Mouse (Mus musculus) heart, postnatal 0 days (tissue): ENCODE data around the gene Krtap8-1. TPM values are rescaled to one million over a fixed set of nuclear protein-coding genes. Genes with fewer than 3 reads are reported as not detected.

Source experiments
- ATAC-seq: fragments of 200-750 bp; cut with Nextera tagmentation; 2 replicates; pipeline ENCODE4 v1.8.0; 2017; ENCODE audit warnings: low read depth, moderate number of reproducible peaks, moderate library complexity; ENCODE audit not compliant: insufficient read depth
- DNase-seq: peaks from one replicate; pipeline ENCODE4 v3.0.0-alpha.2; 2016; ENCODE audit warnings: low spot score
- H3K27ac ChIP-seq: fragments of 300-500 bp; sonication (generic); 2 replicates; pipeline ENCODE4 v1.5.1; 2014; ENCODE audit warnings: low read depth, mild to moderate bottlenecking
- H3K27me3 ChIP-seq: fragments of 300-500 bp; sonication (generic); 2 replicates; pipeline ENCODE4 v1.6.1; 2014; ENCODE audit warnings: low read length, mixed read lengths; ENCODE audit not compliant: control insufficient read depth, insufficient read depth
- H3K36me3 ChIP-seq: fragments of 300-500 bp; sonication (generic); replicated peaks from 2 replicates; pipeline ENCODE4 v1.6.1; 2014; ENCODE audit warnings: low read length, mixed read lengths; ENCODE audit not compliant: control insufficient read depth, insufficient read depth
- H3K4me1 ChIP-seq: fragments of 300-500 bp; sonication (generic); 2 replicates; pipeline ENCODE4 v1.6.1; 2014; ENCODE audit warnings: antibody characterized with exemption; ENCODE audit not compliant: control insufficient read depth, insufficient read depth
- H3K4me2 ChIP-seq: fragments of 300-500 bp; sonication (generic); 2 replicates; pipeline ENCODE4 v1.6.1; 2014; ENCODE audit warnings: low read depth, mild to moderate bottlenecking, low read length, moderate library complexity
- H3K4me3 ChIP-seq: fragments of 300-500 bp; sonication (generic); 2 replicates; pipeline ENCODE4 v1.5.1; 2014; ENCODE audit warnings: low read depth, low read length
- H3K9ac ChIP-seq: fragments of 300-500 bp; sonication (generic); replicated peaks from 2 replicates; pipeline ENCODE4 v1.6.1; 2014; ENCODE audit warnings: low read depth, low read length, mixed read lengths
- H3K9me3 ChIP-seq: fragments of 300-500 bp; sonication (generic); replicated peaks from 2 replicates; pipeline ENCODE4 v1.6.1; 2016; ENCODE audit warnings: low read length; ENCODE audit not compliant: control insufficient read depth
- CTCF ChIP-seq: IDR thresholded peaks from 2 replicates; pipeline ENCODE4 v1.5.1; 2016; ENCODE audit warnings: antibody characterized with exemption, control low read depth, low read depth
- EP300 ChIP-seq: IDR thresholded peaks from 2 replicates; pipeline ENCODE4 v1.6.1; 2016; ENCODE audit warnings: antibody characterized with exemption, low read depth
- WGBS: fragments of 180-500 bp; shearing (Covaris S2); extraction: QIAGEN DNeasy Blood & Tissue Kit; methylation state at CpG from one replicate; pipeline ENCODE4 v1.1.7; 2014; 5-methylcytosine and 5-hydroxymethylcytosine counted together
- polyA plus RNA-seq: library from polyadenylated mRNA; unstranded; fragments of >200 nt; fragmentation: Nextera tagmentation; extraction: Ambion mirVana; gene quantifications from 2 replicates; pipeline ENCODE4 v1.2.1, GENCODE M21; 2015
- total RNA-seq: library from RNA; depleted of rRNA; stranded (reverse); fragments of >200 nt; gene quantifications from 2 replicates; pipeline ENCODE4 v1.2.3, GENCODE M21; 2014; ENCODE audit warnings: low replicate concordance; rRNA removed

Gene Krtap8-1
- total and polyA plus RNA-seq, 2 experiments from 2014 or later, result not detected

GRCm38 (mm10) chr16:89501870-89502269 is 14.1 kb upstream of the Krtap8-1 start:
- Histone ChIP-seq H3K4me3 (no peak overlapping the region), H3K36me3 (no peaks in the 10 kb centered on the region), H3K9ac (no peak overlapping the region), H3K27ac (no peak overlapping the region), H3K9me3 (no peaks in the 10 kb centered on the region), H3K4me1 (no peaks in the 10 kb centered on the region), H3K4me2 (no peak overlapping the region), H3K27me3 (no peaks in the 10 kb centered on the region)
- TF ChIP-seq CTCF (no peak), EP300 (no peak)
- ATAC-seq, result no peak
- no peak for DNase-seq
- WGBS, result 64% methylated on average over 5 of the region's 5 CpGs

DNA sequence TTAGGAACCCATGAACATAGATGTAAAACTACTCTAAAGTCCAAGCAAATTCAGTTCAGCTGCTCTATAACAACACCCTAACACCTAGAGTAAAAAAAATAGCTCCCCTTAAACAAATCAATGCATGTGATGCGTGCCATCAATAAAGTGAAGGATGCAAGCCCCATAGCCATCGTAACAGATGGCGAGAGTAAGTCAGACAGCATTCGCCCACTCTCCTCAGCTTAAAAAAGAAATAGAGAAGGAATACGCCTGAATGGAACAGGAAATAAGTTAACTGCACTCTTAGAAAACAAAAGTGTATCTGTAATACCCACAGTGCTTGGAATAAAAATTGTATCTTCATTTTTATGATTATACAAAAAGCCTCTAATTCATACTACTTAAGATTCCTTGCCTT is 9.2 kb upstream of the Krtap8-1 start:
- Histone ChIP-seq H3K27me3 (no peaks in the 10 kb centered on the region), H3K27ac (no peak overlapping the region), H3K4me2 (no peak overlapping the region), H3K9ac (no peak overlapping the region), H3K36me3 (no peaks in the 10 kb centered on the region), H3K4me1 (no peaks in the 10 kb centered on the region), H3K4me3 (no peak overlapping the region), H3K9me3 (no peaks in the 10 kb centered on the region)
- TF ChIP-seq EP300 (no peak), CTCF (no peak)
- no peak for ATAC-seq
- DNase-seq, result no peak
- WGBS, result 89% methylated on average over 5 of the region's 5 CpGs

DNA sequence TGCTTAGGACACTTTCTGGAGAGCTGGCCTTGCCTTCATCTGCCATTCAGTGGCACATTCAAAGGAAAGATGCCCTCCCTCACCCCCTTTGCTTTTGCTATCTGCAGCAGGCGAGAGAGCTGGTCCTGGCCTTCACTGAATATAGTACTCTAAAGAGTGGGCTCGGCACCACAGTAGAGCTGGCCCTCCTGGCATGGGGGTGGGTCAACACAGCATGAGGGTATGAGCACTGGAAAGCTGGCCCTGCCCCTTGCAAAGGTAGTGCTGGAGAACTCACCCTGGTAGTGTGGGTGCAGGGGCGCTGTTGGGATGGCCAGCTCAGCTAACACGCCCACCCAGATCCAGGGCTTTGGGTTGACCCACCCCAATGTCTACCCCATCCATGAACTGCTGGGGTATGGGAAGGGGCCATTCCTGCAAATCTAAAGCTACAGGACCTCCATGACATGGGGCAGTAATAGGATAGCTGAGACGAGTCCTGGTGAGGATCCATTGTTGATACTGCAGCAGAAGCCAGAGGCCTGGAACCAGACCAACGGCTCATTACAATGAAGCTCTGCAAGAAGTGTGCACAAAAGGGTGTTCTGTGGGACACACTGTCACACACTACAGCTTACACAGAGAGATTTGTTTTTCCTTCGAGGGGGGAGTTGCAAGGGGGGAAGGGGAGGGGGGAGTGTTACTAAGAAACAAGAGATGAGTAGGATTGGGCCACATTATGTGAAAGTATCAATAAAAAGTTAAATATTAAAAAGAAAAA is 7.8 kb upstream of the Krtap8-1 start:
- no peaks in the 10 kb centered on the region for H3K4me1 ChIP-seq
- DNase-seq (no peak), ATAC-seq (no peak)
- H3K4me2 ChIP-seq, result no peak overlapping the region
- WGBS, result 82% methylated on average over 7 of the region's 7 CpGs
- H3K36me3 ChIP-seq, result no peaks in the 10 kb centered on the region
- no peak for TF ChIP-seq CTCF
- no peak for TF ChIP-seq EP300
- H3K27me3 ChIP-seq, result no peaks in the 10 kb centered on the region
- no peak overlapping the region for H3K9ac ChIP-seq
- no peaks in the 10 kb centered on the region for H3K9me3 ChIP-seq
- H3K27ac ChIP-seq, result no peak overlapping the region
- H3K4me3 ChIP-seq, result no peak overlapping the region

GRCm38 (mm10) chr16:89477679-89478314 is 10.0 kb downstream of the Krtap8-1 start:
- no peak overlapping the region for H3K4me3 ChIP-seq
- WGBS, result 85% methylated on average over 12 of the region's 12 CpGs
- no peak overlapping the region for H3K27ac ChIP-seq
- no peak for ATAC-seq
- H3K27me3 ChIP-seq, result no peaks in the 10 kb centered on the region
- H3K9me3 ChIP-seq, result no peaks in the 10 kb centered on the region
- H3K36me3 ChIP-seq, result no peaks in the 10 kb centered on the region
- no peaks in the 10 kb centered on the region for H3K4me1 ChIP-seq
- no peak overlapping the region for H3K4me2 ChIP-seq
- no peak overlapping the region for H3K9ac ChIP-seq
- DNase-seq, result no peak
- no peak for TF ChIP-seq EP300
- TF ChIP-seq CTCF, result no peak

GRCm38 (mm10) chr16:89461189-89461588 is 26.6 kb downstream of the Krtap8-1 start:
- Histone ChIP-seq H3K36me3 (no peaks in the 10 kb centered on the region), H3K27ac (no peak overlapping the region), H3K4me2 (no peak overlapping the region), H3K9me3 (no peaks in the 10 kb centered on the region), H3K4me3 (no peak overlapping the region), H3K9ac (no peak overlapping the region), H3K4me1 (no peaks in the 10 kb centered on the region), H3K27me3 (no peaks in the 10 kb centered on the region)
- no peak for TF ChIP-seq CTCF
- TF ChIP-seq EP300, result no peak
- no peak for ATAC-seq
- DNase-seq, result no peak
- 50% methylated on average over 5 of the region's 5 CpGs for WGBS

Other genes starting within 250 kb of the Krtap8-1 start
- gene Krtap21-1, start 84.1 kb downstream of the Krtap8-1 start, total RNA-seq, result not detected in 2 replicates
- gene Krtap21-1, start 84.1 kb downstream of the Krtap8-1 start, polyA plus RNA-seq, result not detected in 2 replicates
- gene Krtap6-2, start 67.8 kb downstream of the Krtap8-1 start, total RNA-seq, result not detected in 2 replicates
- not detected in 2 replicates for gene Krtap6-2, start 67.8 kb downstream of the Krtap8-1 start, polyA plus RNA-seq
- gene Krtap7-1, start 20.4 kb upstream of the Krtap8-1 start, total RNA-seq, result not detected in 2 replicates
- gene Krtap7-1, start 20.4 kb upstream of the Krtap8-1 start, polyA plus RNA-seq, result not detected in 2 replicates
- not detected in 2 replicates for gene Krtap11-1, start 83.2 kb upstream of the Krtap8-1 start, total RNA-seq
- not detected in 2 replicates for gene Krtap11-1, start 83.2 kb upstream of the Krtap8-1 start, polyA plus RNA-seq